Comparison of ENCODE assay signal across 8 mouse cellular contexts in the genomic region with DNA sequence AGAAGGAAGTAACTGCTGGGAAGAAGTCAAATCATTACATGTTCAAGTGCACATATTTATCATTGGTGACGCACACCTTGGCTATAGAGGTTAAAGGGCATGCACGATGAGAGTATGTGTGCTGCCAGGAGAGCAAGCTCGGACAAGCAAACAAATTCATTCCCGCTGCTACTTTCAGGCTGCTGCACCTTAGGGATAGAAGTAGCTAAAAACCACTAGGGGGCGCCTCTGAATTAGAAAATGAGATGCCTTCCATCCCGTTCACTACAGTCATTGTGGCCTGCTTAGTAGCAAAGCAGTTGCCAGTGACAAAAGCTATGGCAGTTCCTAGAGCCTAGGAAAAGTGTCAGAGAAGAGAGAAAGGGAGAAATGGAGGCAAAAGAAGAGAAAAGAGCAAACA. TPM values are rescaled to one million over a fixed set of nuclear protein-coding genes. Genes with fewer than 3 reads are reported as not detected.
A peak's percentile ranks its signal among the peaks of the same experiment; 100 is the strongest.
DNase-seq lines count a peak whose midpoint lies in the region; TF ChIP-seq lines count a peak whose summit lies in the region.
"Had no signal": no experiment of that assay in that cellular context is flagged by ENCODE, and none has a peak within 500 bp of the region (broad histone marks: within the 10 kb centered on the region; RNA-seq: fewer than 3 reads in every experiment).

No protein-coding gene starts in this region.

- no peak overlapping the region for H3K4me3 ChIP-seq in lung, adult 2 months (replicated peaks; ENCODE audit: extremely low read depth, low read depth, low read length)
- H3K4me3 ChIP-seq: myocyte had no signal

- WGBS in lung, adult 2 months = 6% methylated on average over 6 of the region's 6 CpGs

- peak; percentile 20; the same call in 1 of the 2 replicates for TF ChIP-seq CTCF in lung, adult 2 months (IDR thresholded peaks at IDR 0.05; ENCODE audit: insufficient read depth, low read length)

- DNase-seq in MEL-GATA-1-ER (ENCODE audit: extremely low read depth, low read depth) = peak; percentile 54
- peak; percentile 49 for DNase-seq in brain, embryonic 18.5 days (ENCODE audit: low read depth, low spot score)
- DNase-seq in fat pad, adult 2 months (ENCODE audit: extremely low read depth, low read depth, low spot score) = peak; percentile 64
- DNase-seq in heart, postnatal 25 days (ENCODE audit: low spot score) = peak; percentile 16
- DNase-seq in layer of hippocampus, adult 11-12 months (ENCODE audit: low spot score) = peak; percentile 75
- DNase-seq in lung, adult 2 months = no peak
- peak; percentile 88 for DNase-seq in retina, postnatal 1 day

- intact Hi-C loops in heart, postnatal 25 days (cut with DNase I) = no loop called here

- H3K4me1 ChIP-seq in lung, adult 2 months (ENCODE audit: control insufficient read depth, insufficient read depth, low read length) = peaks cover 7% of the 10 kb centered on the region

- no peak for TF ChIP-seq POLR2A in lung, adult 2 months (IDR thresholded peaks at IDR 0.05; ENCODE audit: borderline replicate concordance, extremely low read depth, low read depth, low read length)

RNA-seq across cellular contexts. Expression of a gene that starts 50.6 kb away (rescaled TPM):
- total RNA-seq in heart, postnatal 25 days (2021) = under 1 TPM; 0.68 to 0.84 TPM
- polyA plus RNA-seq in lung, adult 2 months (2012; rRNA removed) = 0.25 and 1.1 TPM in 2 replicates

RNA-seq across cellular contexts. Expression of a gene that starts 51.5 kb away (rescaled TPM):
- 10 to 100 TPM; 15.8 to 16.7 TPM for total RNA-seq in heart, postnatal 25 days (2021)
- polyA plus RNA-seq in lung, adult 2 months (2012; rRNA removed) = 20.1 and 21.7 TPM in 2 replicates
